Mouse (Mus musculus): ENCODE measurements around the gene Gm12258.
A peak's percentile ranks its signal among the peaks of the same experiment; 100 is the strongest.

The Gm12258 gene

DNA sequence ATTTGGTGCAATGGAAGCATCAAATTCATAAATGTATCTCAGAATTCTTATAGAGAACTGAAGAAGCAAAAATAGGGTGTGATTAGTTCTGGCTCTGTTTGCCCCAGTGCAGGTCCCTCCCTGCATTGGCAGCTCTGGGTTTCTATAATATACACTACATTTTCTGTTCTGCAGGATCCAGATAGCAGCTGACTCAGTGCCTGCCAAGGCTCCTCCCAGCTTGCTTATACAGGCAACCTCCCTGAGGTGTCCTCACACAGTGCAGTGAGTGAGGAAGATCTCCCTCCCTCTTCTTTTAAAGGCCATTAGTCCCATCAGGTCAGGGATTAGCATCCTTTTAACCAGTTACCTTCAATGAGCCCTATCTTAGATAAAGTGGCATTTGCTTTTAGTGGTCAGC is 54.1 kb downstream of the Gm12258 start:
- no peak for DNase-seq (ENCODE audit: low spot score)

GRCm38 (mm10) chr11:58903511-58904409 is 56.8 kb downstream of the Gm12258 start, which contains the start of gene Zfp39:
Zfp39 (minus strand) TSS chr11:58904225.
- peak; percentile 93 for DNase-seq (ENCODE audit: low spot score)

- DNase-seq (ENCODE audit: low spot score) = no peak
These were observed 57.4 kb downstream of the Gm12258 start for GRCm38 (mm10) chr11:58904410-58904718.

GRCm38 (mm10) chr11:58904838-58905237 is 57.9 kb downstream of the Gm12258 start:
- peak; percentile 14 for DNase-seq (ENCODE audit: low spot score)
